Mouse (Mus musculus): ENCODE data around the gene C730034F03Rik.
"Not testable (repeated sequence)": the region's sequence is repeated elsewhere in the genome, so short reads cannot be mapped to it uniquely, and the experiment has no call there.

Gene C730034F03Rik

GRCm38 (mm10) chr15:89429352-89430221 is at the start of gene C730034F03Rik, which contains the start of the genes Gm44502 and Chkb:
TSS of gene C730034F03Rik (plus strand) at chr15:89429589.
TSS of gene Gm44502 (minus strand) at chr15:89429696.
TSS of gene Chkb (minus strand) at chr15:89429908.
- peak; percentile 75 for DNase-seq (ENCODE audit: low spot score)

GRCm38 (mm10) chr15:89384617-89385016 is 44.8 kb upstream of the C730034F03Rik start, which contains the start of gene Klhdc7b:
TSS of gene Klhdc7b (plus strand) at chr15:89384917.
- DNase-seq (ENCODE audit: low spot score) = no peak

- DNase-seq (ENCODE audit: low spot score) = no peak
Measured at GRCm38 (mm10) chr15:89387127-89387526, 42.3 kb upstream of the C730034F03Rik start.

GRCm38 (mm10) chr15:89390081-89390480 is 39.3 kb upstream of the C730034F03Rik start:
- DNase-seq (ENCODE audit: low spot score) = no peak

GRCm38 (mm10) chr15:89396883-89397282 is 32.5 kb upstream of the C730034F03Rik start:
- no peak for DNase-seq (ENCODE audit: low spot score)

- no peak for DNase-seq (ENCODE audit: low spot score)
Measured at GRCm38 (mm10) chr15:89398146-89398545, 31.2 kb upstream of the C730034F03Rik start.

GRCm38 (mm10) chr15:89399716-89400115 is 29.7 kb upstream of the C730034F03Rik start:
- no peak for DNase-seq (ENCODE audit: low spot score)

- DNase-seq (ENCODE audit: low spot score) = no peak
Measured at GRCm38 (mm10) chr15:89402471-89402870, 26.9 kb upstream of the C730034F03Rik start.

GRCm38 (mm10) chr15:89404831-89405623 is 24.4 kb upstream of the C730034F03Rik start:
- DNase-seq (ENCODE audit: low spot score) = no peak

GRCm38 (mm10) chr15:89406691-89407090 is 22.7 kb upstream of the C730034F03Rik start:
- no peak for DNase-seq (ENCODE audit: low spot score)

GRCm38 (mm10) chr15:89410118-89410517 is 19.3 kb upstream of the C730034F03Rik start, which contains the start of gene Syce3:
TSS of gene Syce3 (minus strand) at chr15:89410503.
- no peak for DNase-seq (ENCODE audit: low spot score)

GRCm38 (mm10) chr15:89415282-89415681 is 14.1 kb upstream of the C730034F03Rik start:
- DNase-seq (ENCODE audit: low spot score) = no peak

GRCm38 (mm10) chr15:89421938-89422337 is 7.5 kb upstream of the C730034F03Rik start:
- DNase-seq (ENCODE audit: low spot score) = no peak

GRCm38 (mm10) chr15:89424621-89425020 is 4.8 kb upstream of the C730034F03Rik start:
- DNase-seq (ENCODE audit: low spot score) = no peak

- DNase-seq (ENCODE audit: low spot score) = no peak
Measured at GRCm38 (mm10) chr15:89425711-89426121, 3.7 kb upstream of the C730034F03Rik start, which contains the start of gene Cpt1b. TSS of gene Cpt1b (minus strand) at chr15:89425863.

- DNase-seq (ENCODE audit: low spot score) = no peak
Measured at GRCm38 (mm10) chr15:89426716-89427115, 2.7 kb upstream of the C730034F03Rik start.

- DNase-seq (ENCODE audit: low spot score) = no peak
Measured at GRCm38 (mm10) chr15:89428136-89428790, 1.1 kb upstream of the C730034F03Rik start.

- no peak for DNase-seq (ENCODE audit: low spot score)
Measured at GRCm38 (mm10) chr15:89428821-89429351, 503 bp upstream of the C730034F03Rik start.

- no peak for DNase-seq (ENCODE audit: low spot score)
Measured at GRCm38 (mm10) chr15:89430341-89430740, 952 bp downstream of the C730034F03Rik start.

GRCm38 (mm10) chr15:89430771-89431170 is 1.4 kb downstream of the C730034F03Rik start:
- not testable (repeated sequence) for DNase-seq (ENCODE audit: low spot score)

- DNase-seq (ENCODE audit: low spot score) = no peak
Measured at GRCm38 (mm10) chr15:89431271-89431670, 1.9 kb downstream of the C730034F03Rik start.

GRCm38 (mm10) chr15:89431806-89432205 is 2.4 kb downstream of the C730034F03Rik start:
- DNase-seq (ENCODE audit: low spot score) = no peak
